Mouse (Mus musculus): Measurements from ENCODE around the gene Gtf2h2. TPM values are rescaled to one million over a fixed set of nuclear protein-coding genes. Genes with fewer than 3 reads are reported as not detected.

Gtf2h2 gene
- 8.7 and 13.6 TPM in 2 replicates for polyA plus RNA-seq (2012; ENCODE audit: low replicate concordance)

DNA sequence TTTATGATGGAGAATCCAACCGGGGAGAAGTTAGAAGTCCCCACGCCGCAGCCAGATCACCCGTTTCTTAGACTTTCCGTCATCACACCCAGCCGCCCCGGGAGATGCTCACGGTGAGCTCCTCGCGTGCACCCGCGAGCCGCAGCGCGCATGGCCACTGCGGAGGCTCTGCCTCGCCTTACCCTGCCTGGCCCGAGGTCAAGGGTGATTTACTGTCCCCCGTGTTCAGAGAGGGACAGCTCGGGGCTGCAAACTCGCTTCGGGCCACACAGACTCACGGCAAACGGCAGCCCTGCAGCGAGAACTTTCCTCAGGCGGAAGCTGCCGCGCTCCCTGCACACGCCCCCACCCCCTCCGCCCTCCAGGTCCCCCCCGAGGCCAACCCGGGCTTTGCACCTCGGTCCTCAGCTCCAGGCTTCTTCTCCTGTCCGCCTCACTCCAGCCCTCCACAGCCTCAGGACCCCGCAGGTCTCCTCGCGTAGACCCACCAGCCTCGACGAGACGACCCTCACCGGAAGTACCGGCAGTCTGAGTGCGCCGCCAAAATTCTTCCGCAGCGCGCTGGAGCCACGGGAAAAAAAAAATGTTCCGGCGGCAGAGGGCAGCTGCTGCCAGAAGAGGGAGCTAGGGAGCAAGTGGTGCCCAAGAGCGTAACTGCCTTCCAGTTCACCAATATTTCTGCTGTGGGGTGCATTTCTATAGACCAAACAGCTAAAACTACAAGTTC lies at the start of gene Gtf2h2:
Gene Gtf2h2 (minus strand): TSS at position 519 of the 727 bp plus-strand sequence.

DNA sequence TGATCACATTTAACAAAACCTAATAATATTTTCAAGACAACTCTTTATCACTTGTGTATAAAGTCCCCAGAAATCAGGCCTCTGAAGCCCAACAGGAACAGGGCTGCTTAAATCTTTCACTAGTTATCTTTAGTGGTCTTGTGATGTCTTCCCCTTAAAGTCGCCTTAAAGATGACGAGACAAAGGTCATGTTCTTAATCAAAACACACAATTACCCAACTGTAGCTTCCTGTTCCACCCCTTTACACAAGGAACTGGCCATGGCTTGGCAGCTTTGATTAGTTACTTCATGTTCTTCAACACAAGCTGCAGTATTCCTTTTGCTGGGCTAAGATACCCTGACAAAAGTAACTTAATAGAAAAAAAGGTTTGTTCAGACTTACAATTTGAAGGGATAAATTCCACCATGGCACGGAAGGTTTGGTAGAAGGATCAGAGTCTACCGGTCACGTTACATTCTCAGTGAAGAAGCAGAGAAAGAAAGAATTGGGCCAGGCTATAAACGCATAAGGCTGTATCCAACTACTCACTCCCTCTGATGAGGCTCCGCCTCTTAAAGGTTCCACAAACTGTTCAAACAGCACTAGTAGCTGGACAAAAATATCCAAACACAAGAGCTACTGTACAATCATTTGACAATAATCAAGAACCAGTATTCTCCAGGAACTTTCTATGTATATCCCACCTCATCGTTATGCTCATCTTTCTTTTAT lies 39.8 kb downstream of the Gtf2h2 start, which contains the start of gene Naip1:
Gene Naip1 (minus strand): TSS at position 455 of the 713 bp plus-strand sequence.

Other genes starting within 250 kb of the Gtf2h2 start
- 0.05 and 0.14 TPM in 2 replicates for gene Naip5, start 246.3 kb downstream of the Gtf2h2 start, polyA plus RNA-seq (2012; ENCODE audit: low replicate concordance)
- gene Naip6, start 174.9 kb downstream of the Gtf2h2 start, polyA plus RNA-seq (2012; ENCODE audit: low replicate concordance), result 0.05 TPM in 1 of 2 replicates, not detected in the other
- not detected in 2 replicates for gene Naip1, start 39.7 kb downstream of the Gtf2h2 start, polyA plus RNA-seq (2012; ENCODE audit: low replicate concordance)
- gene Ocln, start 60.1 kb upstream of the Gtf2h2 start, polyA plus RNA-seq (2012; ENCODE audit: low replicate concordance), result 0.07 TPM in 1 of 2 replicates, not detected in the other
- 0.08 and 0.20 TPM in 2 replicates for gene Marveld2, start 124.4 kb upstream of the Gtf2h2 start, polyA plus RNA-seq (2012; ENCODE audit: low replicate concordance)
- 13.4 and 23.8 TPM in 2 replicates for gene Ak6, start 158.4 kb upstream of the Gtf2h2 start, polyA plus RNA-seq (2012; ENCODE audit: low replicate concordance)
- gene Rad17, start 158.5 kb upstream of the Gtf2h2 start, polyA plus RNA-seq (2012; ENCODE audit: low replicate concordance), result 16.3 and 17.7 TPM in 2 replicates
- gene Taf9, start 159.0 kb upstream of the Gtf2h2 start, polyA plus RNA-seq (2012; ENCODE audit: low replicate concordance), result 2.6 and 13.8 TPM in 2 replicates
- 0.13 TPM in 1 of 2 replicates, not detected in the other for gene Ccdc125, start 177.1 kb upstream of the Gtf2h2 start, polyA plus RNA-seq (2012; ENCODE audit: low replicate concordance)
- 4.2 and 16.5 TPM in 2 replicates for gene Cdk7, start 238.4 kb upstream of the Gtf2h2 start, polyA plus RNA-seq (2012; ENCODE audit: low replicate concordance)

All from leukemia stem cell, adult 10-12 weeks (primary cell).